Mouse (Mus musculus): Measurements from ENCODE around the gene Mllt10. TPM values are rescaled to one million over a fixed set of nuclear protein-coding genes. Genes with fewer than 3 reads are reported as not detected.
"Not testable (repeated sequence)": the region's sequence is repeated elsewhere in the genome, so short reads cannot be mapped to it uniquely, and the experiment has no call there.

Mllt10 gene
- total RNA-seq, 2 experiments from 2014 or later, result 62.2 to 64.8 TPM

- no peak for DNase-seq (ENCODE audit: low spot score in 2 of 2)
Measured at GRCm38 (mm10) chr2:18068071-18068796, 13.2 kb downstream of the Mllt10 start.

DNA sequence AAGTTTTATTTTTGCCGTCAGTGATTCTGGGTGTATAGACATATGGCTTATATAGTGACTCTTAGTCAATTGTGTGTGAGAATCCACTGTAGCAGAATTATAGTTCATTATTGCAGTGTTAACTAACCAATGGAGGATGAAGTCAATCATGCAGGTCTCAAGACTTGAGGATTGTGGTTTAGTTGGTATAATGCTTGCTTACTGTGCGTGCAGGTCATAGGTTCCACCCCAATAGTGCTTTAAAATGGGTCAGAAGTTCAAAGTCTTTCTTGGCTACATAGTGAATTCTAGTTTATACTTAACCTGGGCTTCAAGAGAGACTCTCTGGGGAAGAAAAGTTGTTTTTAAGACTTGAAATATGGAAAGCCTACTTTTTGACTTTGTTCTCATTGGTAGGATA lies 16.9 kb downstream of the Mllt10 start:
- DNase-seq (ENCODE audit: low spot score in 2 of 2), result no peak

- no peak for DNase-seq (ENCODE audit: low spot score in 2 of 2)
Measured at GRCm38 (mm10) chr2:18080182-18080860, 25.3 kb downstream of the Mllt10 start.

- not testable (repeated sequence) for DNase-seq (ENCODE audit: low spot score in 2 of 2)
Measured at GRCm38 (mm10) chr2:18087695-18088094, 32.7 kb downstream of the Mllt10 start.

DNA sequence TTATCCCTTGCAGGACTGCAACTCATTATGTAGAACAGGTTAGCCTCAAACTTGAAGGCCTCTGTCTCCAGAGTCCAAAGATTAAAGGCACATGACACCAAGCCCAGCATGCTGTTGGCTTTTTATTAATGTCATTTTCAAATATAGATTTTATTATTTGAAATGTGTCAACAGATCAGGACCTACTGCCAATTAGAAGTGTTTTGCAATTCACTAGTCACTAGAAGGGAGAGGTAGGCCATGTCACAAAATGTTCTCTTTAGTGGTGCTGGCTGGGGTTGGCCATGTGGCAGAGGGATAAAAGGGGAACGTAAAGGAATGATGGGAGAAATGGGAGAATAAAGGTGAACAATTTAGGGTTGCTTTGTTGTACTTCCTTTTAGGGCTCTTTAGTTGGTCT lies 38.8 kb downstream of the Mllt10 start:
- DNase-seq (ENCODE audit: low spot score in 2 of 2), result no peak

DNA sequence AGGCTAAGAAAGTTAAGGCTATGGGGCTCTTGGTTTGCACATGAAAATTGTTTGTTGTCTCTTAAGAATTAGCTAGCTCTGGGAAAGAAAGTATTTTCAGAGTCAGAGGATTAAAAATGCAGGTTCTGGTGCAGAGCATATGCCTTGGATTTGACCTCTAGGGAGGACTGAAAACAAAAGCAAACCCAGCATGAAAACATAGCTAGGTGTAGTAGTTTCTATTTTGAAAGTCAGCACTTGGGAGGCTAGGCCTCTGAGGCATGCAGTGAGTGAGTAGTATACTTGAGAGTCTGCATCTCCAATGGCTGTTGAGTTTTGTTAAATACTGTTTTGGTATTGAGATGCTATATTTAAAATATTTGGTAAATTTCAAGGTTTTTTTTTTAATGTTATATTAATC lies 39.3 kb downstream of the Mllt10 start:
- DNase-seq (ENCODE audit: low spot score in 2 of 2), result no peak

- DNase-seq (ENCODE audit: low spot score in 2 of 2), result no peak
Measured at GRCm38 (mm10) chr2:18095804-18096203, 40.8 kb downstream of the Mllt10 start.

DNA sequence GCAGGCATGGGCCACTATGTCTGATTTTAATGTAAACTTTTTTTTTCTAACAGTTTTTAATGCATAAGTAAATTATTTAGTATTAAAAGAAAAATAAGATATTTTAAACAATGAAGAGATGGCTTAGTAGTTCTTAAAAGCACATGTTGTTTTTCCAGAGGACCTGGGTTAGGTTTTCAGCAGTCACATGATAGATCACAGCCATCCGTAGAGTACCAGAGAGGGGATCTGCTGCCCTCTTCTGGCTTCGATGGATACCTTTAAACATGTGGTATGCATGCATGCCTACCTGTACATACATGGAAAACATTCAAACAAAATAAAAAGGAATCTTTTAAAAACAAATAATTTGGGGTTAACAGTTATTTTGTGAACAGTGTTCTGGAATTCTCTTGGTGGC lies 45.9 kb downstream of the Mllt10 start:
- no peak for DNase-seq (ENCODE audit: low spot score in 2 of 2)

- no peak for DNase-seq (ENCODE audit: low spot score in 2 of 2)
Measured at GRCm38 (mm10) chr2:18107561-18107960, 52.5 kb downstream of the Mllt10 start.

DNA sequence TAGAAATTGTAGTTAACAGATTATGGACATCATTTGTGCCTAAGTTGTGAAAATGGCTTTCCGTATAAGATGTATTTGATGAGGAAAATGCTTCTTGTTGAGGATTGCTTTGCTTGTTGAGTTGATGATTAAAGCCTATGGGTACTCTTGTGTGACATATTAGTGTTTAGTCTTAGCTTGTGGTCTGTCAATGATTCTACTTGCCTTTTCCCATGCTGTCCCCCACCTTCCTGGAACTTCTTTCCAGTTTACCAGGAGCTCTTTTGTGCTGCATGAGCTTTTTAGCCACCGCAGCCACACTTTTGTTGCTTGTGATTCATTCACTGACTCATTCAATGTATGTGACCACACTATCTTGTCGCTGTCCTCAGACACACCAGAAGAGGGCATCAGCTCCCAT lies 53.2 kb downstream of the Mllt10 start:
- DNase-seq (ENCODE audit: low spot score in 2 of 2), result no peak

DNA sequence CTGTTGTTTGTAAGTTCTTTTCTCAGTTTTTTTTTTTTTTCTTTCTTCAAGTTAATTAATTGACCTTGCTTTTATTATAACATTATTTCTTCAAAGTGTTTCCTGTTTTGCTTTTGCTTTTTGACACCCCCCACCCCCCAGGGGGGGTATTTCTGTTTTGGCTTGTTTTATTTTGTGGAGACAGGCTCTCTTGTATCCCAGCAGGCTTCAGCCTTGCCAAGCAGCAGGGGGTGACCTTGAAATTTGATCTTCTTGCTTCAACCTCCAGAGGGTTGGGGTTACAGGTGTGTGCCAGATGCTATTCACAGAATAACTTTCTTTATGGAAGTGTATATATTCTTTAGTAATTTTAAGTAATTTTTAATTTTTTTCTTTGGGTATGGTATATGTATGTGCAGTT lies 56.4 kb downstream of the Mllt10 start:
- no peak for DNase-seq (ENCODE audit: low spot score in 2 of 2)

DNA sequence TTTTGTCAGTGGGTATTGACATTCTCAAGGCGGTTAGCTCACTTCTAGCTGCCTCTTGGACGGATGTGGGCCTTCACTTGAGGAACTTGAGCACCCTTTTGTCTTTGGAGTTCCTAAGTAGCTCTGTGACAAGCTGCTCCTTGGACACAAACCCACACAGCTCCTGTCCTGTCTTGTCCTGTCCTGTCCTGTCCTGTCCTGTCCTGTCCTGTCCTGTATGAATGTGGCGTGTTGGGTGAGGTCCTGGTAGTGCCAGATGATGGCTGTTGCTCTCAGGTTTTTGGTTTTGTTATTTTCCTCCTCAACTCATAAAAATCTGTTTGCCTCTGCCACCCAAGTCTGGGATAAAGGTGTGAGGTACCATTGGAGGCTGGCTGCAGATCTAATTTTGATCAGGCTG lies 61.4 kb downstream of the Mllt10 start:
- DNase-seq (ENCODE audit: low spot score in 2 of 2), result no peak

DNA sequence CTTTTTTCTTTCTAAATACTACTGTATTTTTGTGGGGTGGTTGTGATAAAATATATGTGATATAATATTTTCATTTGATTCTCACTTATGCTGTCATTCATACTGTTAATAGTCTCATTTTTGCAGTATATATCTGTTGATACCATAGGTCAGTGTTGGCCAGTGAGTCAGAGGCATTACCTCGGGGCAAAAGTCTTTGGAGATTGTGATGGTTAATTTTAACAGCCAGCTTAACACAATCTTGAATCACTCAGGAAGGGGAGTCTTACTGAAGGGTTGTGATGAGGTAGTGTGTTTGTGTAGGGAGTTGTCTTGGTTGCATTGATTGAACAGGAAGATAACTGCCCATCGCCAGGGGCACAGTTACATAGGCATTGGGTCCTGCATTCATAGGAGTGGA lies 83.1 kb downstream of the Mllt10 start:
- no peak for DNase-seq (ENCODE audit: low spot score in 2 of 2)

DNA sequence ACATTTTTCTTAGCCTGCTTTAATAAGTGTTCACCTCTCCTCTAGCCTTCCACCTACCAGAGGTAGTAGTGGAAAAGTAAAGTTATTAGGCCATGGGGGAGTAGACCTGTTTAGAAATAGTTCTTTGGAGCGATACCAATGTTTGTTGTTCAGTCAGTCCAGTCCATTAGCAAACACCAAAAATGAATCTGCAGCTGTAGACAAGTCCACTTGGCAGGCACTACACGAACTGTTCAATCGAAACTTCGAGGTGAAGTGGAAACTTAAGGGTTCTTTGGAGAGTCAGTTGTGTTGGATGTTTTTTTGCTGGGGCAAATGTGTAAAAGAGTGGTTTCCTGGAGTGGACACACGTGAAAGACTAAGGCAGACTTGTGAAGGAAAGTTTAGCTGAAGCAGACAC lies 84.6 kb downstream of the Mllt10 start:
- DNase-seq (ENCODE audit: low spot score in 2 of 2), result no peak

DNA sequence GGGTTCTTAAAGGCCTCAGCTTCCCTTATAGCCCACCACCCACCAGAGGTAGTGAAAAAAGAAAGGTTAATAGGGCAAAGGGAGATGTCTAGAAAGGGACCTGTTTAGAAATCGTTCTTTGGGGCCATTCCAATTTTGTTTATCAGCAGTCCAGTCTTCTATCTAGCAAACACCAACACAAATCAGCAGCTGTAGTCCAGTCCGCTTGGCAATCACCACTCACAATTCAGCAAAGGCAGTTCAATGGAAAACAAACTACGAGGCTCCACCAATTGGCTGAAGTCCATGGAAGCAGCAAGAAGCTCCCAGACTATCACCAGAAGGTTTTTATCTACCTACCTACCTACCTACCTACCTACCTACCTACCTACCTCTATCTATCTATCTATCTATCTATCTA lies 101.1 kb downstream of the Mllt10 start:
- no peak for DNase-seq (ENCODE audit: low spot score in 2 of 2)

GRCm38 (mm10) chr2:18159426-18159825 lies 104.4 kb downstream of the Mllt10 start:
- DNase-seq (ENCODE audit: low spot score in 2 of 2), result no peak

DNA sequence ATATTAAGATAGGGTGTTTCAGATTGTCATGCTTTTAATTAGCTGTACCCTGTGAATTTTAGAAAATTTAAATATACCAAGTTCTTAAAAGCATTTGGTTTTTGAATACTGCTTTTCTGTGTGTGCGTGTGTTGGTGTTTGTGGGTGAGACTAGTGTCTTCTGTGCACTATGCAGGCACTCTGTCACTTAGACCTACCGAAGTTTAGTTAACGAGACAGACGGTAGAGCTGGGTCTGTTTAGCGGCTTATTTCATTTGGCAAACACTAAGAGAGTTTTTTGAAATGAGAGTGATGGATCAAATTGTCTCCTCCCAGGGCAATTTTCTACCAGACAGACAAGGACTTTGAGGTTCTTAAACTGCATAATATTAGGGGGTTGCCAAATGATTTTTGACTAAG lies 106.0 kb downstream of the Mllt10 start:
- DNase-seq (ENCODE audit: low spot score in 2 of 2), result no peak

- no peak for DNase-seq (ENCODE audit: low spot score in 2 of 2)
Measured at GRCm38 (mm10) chr2:18165511-18165910, 110.5 kb downstream of the Mllt10 start.

DNA sequence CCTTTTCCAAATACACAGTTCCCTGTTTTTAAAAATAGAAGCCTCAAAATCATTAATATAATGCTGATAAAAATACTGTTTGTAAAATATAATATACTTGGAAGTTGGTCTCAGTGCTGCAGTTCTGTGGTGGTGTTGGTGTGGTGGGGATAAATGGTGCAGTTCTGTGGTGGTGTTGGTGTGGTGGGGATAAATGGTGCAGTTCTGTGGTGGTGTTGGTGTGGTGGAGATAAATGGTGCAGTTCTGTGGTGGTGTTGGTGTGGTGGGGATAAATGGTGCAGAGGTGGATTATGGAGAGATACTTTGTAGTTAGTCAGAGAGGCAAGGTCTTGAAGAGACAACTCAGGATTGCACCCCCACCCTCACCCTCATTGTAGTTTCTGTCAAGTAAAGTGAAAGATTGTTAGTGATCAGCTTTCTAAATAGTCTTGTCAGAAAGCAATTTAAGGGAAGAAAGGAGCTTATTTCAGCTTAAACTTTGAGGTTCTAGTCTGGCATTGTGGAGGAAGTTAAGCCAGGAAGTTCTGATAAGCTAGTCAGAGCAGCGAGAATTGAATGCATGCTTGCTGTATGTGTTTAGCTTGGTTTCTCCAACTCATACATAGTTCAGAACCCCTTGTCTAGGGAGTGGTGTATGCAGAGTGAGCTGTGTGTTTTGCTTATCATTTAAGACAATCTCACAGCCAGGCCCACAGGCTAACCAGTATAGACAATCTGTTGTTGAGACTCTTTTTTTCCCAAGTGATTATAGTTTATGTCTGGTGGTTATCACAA lies 114.3 kb downstream of the Mllt10 start:
- no peak for DNase-seq (ENCODE audit: low spot score in 2 of 2)

DNA sequence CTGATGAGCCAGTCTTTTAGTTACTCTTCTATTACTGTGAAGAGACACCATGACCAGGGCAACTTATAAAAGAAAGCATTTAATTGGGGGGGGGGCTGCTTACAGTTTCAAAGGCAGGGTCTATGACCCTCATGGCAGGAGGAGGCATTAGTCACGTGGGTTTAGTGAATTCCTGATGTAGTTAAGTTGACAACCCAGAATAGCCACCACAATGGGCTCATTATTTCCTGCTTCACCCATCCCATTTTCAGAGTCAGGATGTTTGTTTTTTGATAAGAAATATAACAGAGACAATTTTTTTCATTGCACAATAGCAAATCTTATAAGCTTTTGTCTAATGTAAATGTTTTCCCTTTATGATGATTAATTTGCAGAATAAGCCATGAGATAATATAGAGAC lies 120.2 kb downstream of the Mllt10 start:
- DNase-seq (ENCODE audit: low spot score in 2 of 2), result no peak

- no peak for DNase-seq (ENCODE audit: low spot score in 2 of 2)
Measured at GRCm38 (mm10) chr2:18176235-18176634, 121.2 kb downstream of the Mllt10 start.

DNA sequence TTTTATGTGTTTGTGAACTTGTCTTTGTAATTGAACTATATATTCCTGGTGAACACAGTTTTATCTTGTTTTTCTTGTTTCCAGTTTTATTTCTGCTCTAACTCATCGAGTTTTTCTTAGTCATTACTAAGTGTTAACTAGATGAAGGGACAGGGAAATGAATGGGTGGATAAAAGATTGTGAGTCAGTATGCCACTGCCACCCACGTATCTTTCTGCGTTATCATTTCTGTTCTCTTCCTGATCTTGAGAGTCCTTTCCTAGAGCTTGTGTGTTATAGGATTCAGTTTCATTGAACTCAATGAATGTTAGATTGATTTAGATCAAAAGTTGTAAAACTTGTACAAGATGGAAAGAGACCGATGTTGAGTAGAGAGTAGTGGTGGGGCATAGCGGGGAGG lies 125.3 kb downstream of the Mllt10 start:
- no peak for DNase-seq (ENCODE audit: low spot score in 2 of 2)
